Mouse (Mus musculus) layer of hippocampus, adult 8-10 months (tissue): Measurements from ENCODE around the gene Gm14408. TPM values are rescaled to one million over a fixed set of nuclear protein-coding genes. Genes with fewer than 3 reads are reported as not detected.
"Not testable (repeated sequence)": the region's sequence is repeated elsewhere in the genome, so short reads cannot be mapped to it uniquely, and the experiment has no call there.

Source experiments
- DNase-seq, 2 experiments: peaks; one replicate each; pipeline ENCODE4 v3.0.0; 2022; ENCODE audit warnings: low spot score in 2 of 2
- total RNA-seq, 4 experiments: library from RNA; stranded (reverse); gene quantifications; 2 replicates each; pipeline ENCODE4 v1.2.4; 2022

Gm14408 gene
- total RNA-seq, result not detected

GRCm38 (mm10) chr2:176830840-176831239 lies at the start of gene Gm14408:
Gm14408 (plus strand) TSS chr2:176831140.
- DNase-seq, result not testable (repeated sequence)

DNA sequence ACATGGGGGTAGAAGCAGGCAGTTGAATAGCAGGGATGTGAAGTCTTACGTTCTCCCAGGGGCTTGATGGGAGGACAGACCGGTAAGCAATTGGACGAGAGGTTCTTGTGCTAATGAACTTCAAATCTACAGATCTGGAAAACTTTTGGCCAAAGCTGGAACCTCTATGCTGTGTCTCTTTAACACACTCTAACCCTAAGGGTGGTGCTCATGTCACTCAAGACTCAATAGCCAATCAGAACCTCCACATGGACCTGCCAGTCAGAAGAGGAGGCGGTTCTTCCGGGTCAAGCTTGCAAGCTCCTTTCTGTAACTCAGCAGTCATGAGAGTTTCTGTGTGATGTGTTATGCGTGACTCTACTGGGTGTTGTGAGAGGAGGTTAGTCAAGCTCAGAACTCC lies 32.6 kb upstream of the Gm14408 start, which contains the start of gene Gm14295:
Gene Gm14295, plus strand, starts transcription at position 301 of the 400 bp plus-strand sequence.
- not testable (repeated sequence) for DNase-seq

DNA sequence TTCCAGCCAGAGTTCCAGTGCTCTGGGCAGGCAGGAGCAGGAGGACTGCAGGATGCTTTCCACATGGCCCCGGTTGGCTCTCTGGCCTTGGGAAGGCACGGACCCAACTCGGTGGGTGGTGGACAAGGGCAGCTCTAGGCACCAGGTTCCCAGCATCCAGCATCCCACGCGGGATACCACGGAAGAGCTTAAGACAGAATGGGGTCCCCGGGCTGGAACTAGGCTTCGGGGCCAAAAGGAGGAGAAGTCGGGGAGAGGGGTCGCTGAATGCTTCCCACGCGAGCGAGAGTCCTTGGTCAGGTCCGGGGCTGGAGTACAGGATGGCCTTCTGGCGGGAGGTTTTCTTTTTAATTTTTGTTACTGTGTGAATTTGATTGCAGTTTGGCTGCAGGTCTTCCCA lies 32.2 kb upstream of the Gm14408 start:
- DNase-seq, result not testable (repeated sequence)

Other genes with a start within 250 kb of the Gm14408 start
- gene Gm14308, start 194.8 kb upstream of the Gm14408 start, total RNA-seq, result 10 to 100 TPM in 2 of 4 experiments, 1 to 10 TPM in 2; 4.2 to 11.4 (median 10.4) TPM
- 10 to 100 TPM; 11.3 to 14.4 (median 12.4) TPM for gene Zfp973, start 160.6 kb upstream of the Gm14408 start, total RNA-seq
- gene Gm14305, start 122.8 kb upstream of the Gm14408 start, total RNA-seq, result 10 to 100 TPM; 26.1 to 37.7 (median 35.1) TPM
- gene Gm14295, start 32.5 kb upstream of the Gm14408 start, total RNA-seq, result 10 to 100 TPM; 18.8 to 26.0 (median 20.6) TPM
- gene Gm14296, start 96.7 kb downstream of the Gm14408 start, total RNA-seq, result 10 to 100 TPM; 15.6 to 21.7 (median 18.1) TPM
- 10 to 100 TPM; 53.0 to 74.0 (median 63.1) TPM for gene Gm14419, start 169.8 kb downstream of the Gm14408 start, total RNA-seq
- gene Gm14401, start 243.2 kb downstream of the Gm14408 start, total RNA-seq, result 1 to 10 TPM in 1 of 4 experiments, under 1 TPM in 3; 0.35 to 1.9 (median 0.70) TPM